Mouse (Mus musculus): Measurements from ENCODE around the gene Ano9. TPM values are rescaled to one million over a fixed set of nuclear protein-coding genes. Genes with fewer than 3 reads are reported as not detected.
A peak's percentile ranks its signal among the peaks of the same experiment; 100 is the strongest.

The Ano9 gene
- polyA plus RNA-seq, 2 experiments, result 4.3 to 8.0 TPM

GRCm38 (mm10) chr7:141087894-141088293 is 29.7 kb downstream of the Ano9 start:
- ATAC-seq (ENCODE audit: low FRiP score, low read depth), result no peak
- TF ChIP-seq POLR2A (IDR thresholded peaks at IDR 0.05; ENCODE audit: borderline replicate concordance, extremely low read depth, insufficient read depth, insufficient read length), result no peak
- no peak overlapping the region for H3K4me2 ChIP-seq (replicated peaks; ENCODE audit: low read depth, low read length, severe bottlenecking)

GRCm38 (mm10) chr7:141079481-141080449 is 37.8 kb downstream of the Ano9 start:
- TF ChIP-seq POLR2A (IDR thresholded peaks at IDR 0.05; ENCODE audit: borderline replicate concordance, extremely low read depth, insufficient read depth, insufficient read length), result no peak
- peak overlapping the region; percentile 5; the same call in 1 of the 2 replicates for H3K4me2 ChIP-seq (replicated peaks; ENCODE audit: low read depth, low read length, severe bottlenecking)
- ATAC-seq (ENCODE audit: low FRiP score, low read depth) (no peak), DNase-seq (ENCODE audit: low spot score) (no peak)
- WGBS, result 21% methylated on average over 27 of the region's 34 CpGs
- H3K36me3 ChIP-seq (ENCODE audit: control insufficient read depth, insufficient read depth, low read length), result no peaks in the 10 kb centered on the region
- no peaks in the 10 kb centered on the region for H3K4me1 ChIP-seq (ENCODE audit: control insufficient read depth, insufficient read depth, low read length)
- H3K27ac ChIP-seq (replicated peaks; ENCODE audit: low read depth, low read length), result no peak overlapping the region
- H3K9me3 ChIP-seq (ENCODE audit: control insufficient read depth, low read length), result no peaks in the 10 kb centered on the region
- peak overlapping the region; percentile 12; the same call in 1 of the 2 replicates for H3K9ac ChIP-seq (ENCODE audit: low read depth, low read length, severe bottlenecking)
- H3K27me3 ChIP-seq (ENCODE audit: control insufficient read depth, insufficient read depth, low read length), result no peaks in the 10 kb centered on the region
- peak overlapping the region; percentile 29 for H3K4me3 ChIP-seq (replicated peaks; ENCODE audit: low read length)

More at GRCm38 (mm10) chr7:141087894-141088293, 29.7 kb downstream of the Ano9 start:
- WGBS, result 20% methylated on average over 8 of the region's 8 CpGs
- DNase-seq (ENCODE audit: low spot score), result no peak
- Histone ChIP-seq H3K36me3 (ENCODE audit: control insufficient read depth, insufficient read depth, low read length) (no peaks in the 10 kb centered on the region), H3K4me3 (replicated peaks; ENCODE audit: low read length) (no peak overlapping the region), H3K27me3 (ENCODE audit: control insufficient read depth, insufficient read depth, low read length) (peaks cover 23% of the 10 kb centered on the region), H3K27ac (replicated peaks; ENCODE audit: low read depth, low read length) (no peak overlapping the region), H3K9me3 (ENCODE audit: control insufficient read depth, low read length) (no peaks in the 10 kb centered on the region), H3K4me1 (ENCODE audit: control insufficient read depth, insufficient read depth, low read length) (no peaks in the 10 kb centered on the region), H3K9ac (ENCODE audit: low read depth, low read length, severe bottlenecking) (no peak overlapping the region)

GRCm38 (mm10) chr7:141078876-141079275 is 38.7 kb downstream of the Ano9 start:
- Histone ChIP-seq H3K9me3 (ENCODE audit: control insufficient read depth, low read length) (no peaks in the 10 kb centered on the region), H3K27ac (replicated peaks; ENCODE audit: low read depth, low read length) (no peak overlapping the region), H3K27me3 (ENCODE audit: control insufficient read depth, insufficient read depth, low read length) (no peaks in the 10 kb centered on the region), H3K4me3 (replicated peaks; ENCODE audit: low read length) (no peak overlapping the region), H3K36me3 (ENCODE audit: control insufficient read depth, insufficient read depth, low read length) (no peaks in the 10 kb centered on the region), H3K9ac (ENCODE audit: low read depth, low read length, severe bottlenecking) (no peak overlapping the region), H3K4me2 (replicated peaks; ENCODE audit: low read depth, low read length, severe bottlenecking) (no peak overlapping the region), H3K4me1 (ENCODE audit: control insufficient read depth, insufficient read depth, low read length) (no peaks in the 10 kb centered on the region)
- ATAC-seq (ENCODE audit: low FRiP score, low read depth) (peak; percentile 31; the same call in 1 of the 2 replicates), DNase-seq (ENCODE audit: low spot score) (no peak)
- TF ChIP-seq POLR2A (IDR thresholded peaks at IDR 0.05; ENCODE audit: borderline replicate concordance, extremely low read depth, insufficient read depth, insufficient read length), result no peak
- WGBS, result 72% methylated on average over 4 of the region's 4 CpGs

GRCm38 (mm10) chr7:141077841-141078240 is 39.8 kb downstream of the Ano9 start, which contains the start of gene Pkp3:
Pkp3 (plus strand) TSS chr7:141078218.
- ATAC-seq (ENCODE audit: low FRiP score, low read depth), result no peak
- 80% methylated on average over 15 of the region's 15 CpGs for WGBS
- Histone ChIP-seq H3K27ac (replicated peaks; ENCODE audit: low read depth, low read length) (no peak within 1 kb of the TSS), H3K4me3 (replicated peaks; ENCODE audit: low read length) (no peak within 1 kb of the TSS), H3K4me2 (replicated peaks; ENCODE audit: low read depth, low read length, severe bottlenecking) (no peak within 1 kb of the TSS), H3K9ac (ENCODE audit: low read depth, low read length, severe bottlenecking) (no peak within 1 kb of the TSS), H3K4me1 (ENCODE audit: control insufficient read depth, insufficient read depth, low read length) (no peaks in the 10 kb centered on the region), H3K9me3 (ENCODE audit: control insufficient read depth, low read length) (no peaks in the 10 kb centered on the region), H3K36me3 (ENCODE audit: control insufficient read depth, insufficient read depth, low read length) (no peaks in the 10 kb centered on the region), H3K27me3 (ENCODE audit: control insufficient read depth, insufficient read depth, low read length) (no peaks in the 10 kb centered on the region)
- no peak for DNase-seq (ENCODE audit: low spot score)
- TF ChIP-seq POLR2A (IDR thresholded peaks at IDR 0.05; ENCODE audit: borderline replicate concordance, extremely low read depth, insufficient read depth, insufficient read length), result no peak

GRCm38 (mm10) chr7:141073782-141074181 is 43.8 kb downstream of the Ano9 start:
- Histone ChIP-seq H3K9me3 (ENCODE audit: control insufficient read depth, low read length) (no peaks in the 10 kb centered on the region), H3K4me2 (replicated peaks; ENCODE audit: low read depth, low read length, severe bottlenecking) (no peak overlapping the region), H3K27ac (replicated peaks; ENCODE audit: low read depth, low read length) (no peak overlapping the region), H3K36me3 (ENCODE audit: control insufficient read depth, insufficient read depth, low read length) (no peaks in the 10 kb centered on the region), H3K4me1 (ENCODE audit: control insufficient read depth, insufficient read depth, low read length) (peaks cover 11% of the 10 kb centered on the region), H3K4me3 (replicated peaks; ENCODE audit: low read length) (no peak overlapping the region), H3K9ac (ENCODE audit: low read depth, low read length, severe bottlenecking) (no peak overlapping the region), H3K27me3 (ENCODE audit: control insufficient read depth, insufficient read depth, low read length) (peaks cover 14% of the 10 kb centered on the region)
- DNase-seq (ENCODE audit: low spot score) (no peak), ATAC-seq (ENCODE audit: low FRiP score, low read depth) (no peak)
- TF ChIP-seq POLR2A (IDR thresholded peaks at IDR 0.05; ENCODE audit: borderline replicate concordance, extremely low read depth, insufficient read depth, insufficient read length), result no peak
- WGBS, result 73% methylated on average over 4 of the region's 4 CpGs

Measured in limb, embryonic 14.5 days (tissue).